In genomic region chr4:65127291-65127590, GRCm38 (mm10) we compare ENCODE assay signal across 8 mouse cellular contexts. TPM values are rescaled to one million over a fixed set of nuclear protein-coding genes. Genes with fewer than 3 reads are reported as not detected.
A peak's percentile ranks its signal among the peaks of the same experiment; 100 is the strongest.
DNase-seq lines count a peak whose midpoint lies in the region; ATAC-seq lines count a peak whose summit lies in the region.

No protein-coding gene starts in this region.

- no peaks in the 10 kb centered on the region for H3K36me3 ChIP-seq in forebrain, embryonic 15.5 days
- no peaks in the 10 kb centered on the region for H3K36me3 ChIP-seq in limb, embryonic 10.5 days
- no peaks in the 10 kb centered on the region for H3K36me3 ChIP-seq in neural tube, embryonic 12.5 days

- peak; percentile 3; the same call in 1 of the 2 replicates for ATAC-seq in forebrain, embryonic 15.5 days (replicated peaks)
- ATAC-seq in neural tube, embryonic 12.5 days (ENCODE audit: low FRiP score, low read depth): peak; percentile 29; the same call in 1 of the 2 replicates

- no peaks in the 10 kb centered on the region for H3K9me3 ChIP-seq in forebrain, embryonic 15.5 days
- H3K9me3 ChIP-seq in limb, embryonic 10.5 days (replicated peaks): no peaks in the 10 kb centered on the region
- no peaks in the 10 kb centered on the region for H3K9me3 ChIP-seq in neural tube, embryonic 12.5 days

- H3K4me1 ChIP-seq in forebrain, embryonic 15.5 days: peaks cover 41% of the 10 kb centered on the region
- peaks cover 39% of the 10 kb centered on the region for H3K4me1 ChIP-seq in limb, embryonic 10.5 days
- H3K4me1 ChIP-seq in neural tube, embryonic 12.5 days: peaks cover 21% of the 10 kb centered on the region; the same call in 1 of the 2 replicates

- 0 out of 2 replicates have a peak overlapping the region, but pooled peaks have one; percentile 53 for H3K4me3 ChIP-seq in forebrain, embryonic 15.5 days
- H3K4me3 ChIP-seq in limb, embryonic 10.5 days: peak overlapping the region; percentile 66
- no peak overlapping the region for H3K4me3 ChIP-seq in neural tube, embryonic 12.5 days

- H3K4me2 ChIP-seq in forebrain, embryonic 15.5 days (replicated peaks): peak overlapping the region; percentile 95
- peak overlapping the region; percentile 91 for H3K4me2 ChIP-seq in neural tube, embryonic 12.5 days (replicated peaks)

- H3K27ac ChIP-seq in forebrain, embryonic 15.5 days (replicated peaks): no peak overlapping the region
- H3K27ac ChIP-seq in limb, embryonic 10.5 days: peak overlapping the region; percentile 72; the same call in 1 of the 2 replicates
- no peak overlapping the region for H3K27ac ChIP-seq in neural tube, embryonic 12.5 days

- peak; percentile 21 for DNase-seq in urinary bladder, adult 2 months (ENCODE audit: low spot score)
- DNase-seq in urinary bladder, adult 18-20 months (ENCODE audit: low spot score in 2 of 2): no peak
- DNase-seq in heart, postnatal 4 days: peak; percentile 66
- peak; percentile 60 for DNase-seq in limb, embryonic 10.5 days (ENCODE audit: low spot score)
- no peak for DNase-seq in right cerebral cortex, postnatal 36 days (ENCODE audit: low spot score in 2 of 2)
- no peak for DNase-seq in thymus, postnatal 36 days

- peak overlapping the region; percentile 32; the same call in 1 of the 2 replicates for H3K9ac ChIP-seq in forebrain, embryonic 15.5 days (replicated peaks)
- no peak overlapping the region for H3K9ac ChIP-seq in neural tube, embryonic 12.5 days

- H3K27me3 ChIP-seq in forebrain, embryonic 15.5 days: peaks cover 21% of the 10 kb centered on the region; the same call in 1 of the 2 replicates
- peaks cover 52% of the 10 kb centered on the region for H3K27me3 ChIP-seq in limb, embryonic 10.5 days (ENCODE audit: low read depth, poor library complexity, severe bottlenecking)
- H3K27me3 ChIP-seq in neural tube, embryonic 12.5 days (replicated peaks): peaks cover 27% of the 10 kb centered on the region

- WGBS in forebrain, embryonic 15.5 days: 9% methylated on average over 6 of the region's 6 CpGs
- 9% methylated on average over 6 of the region's 6 CpGs for WGBS in limb, embryonic 10.5 days
- WGBS in neural tube, embryonic 12.5 days: 17% methylated on average over 6 of the region's 6 CpGs

RNA-seq across cellular contexts. Expression of gene Pappa, which starts 3.3 kb away (rescaled TPM):
- polyA plus RNA-seq in urinary bladder, adult 2 months (2012; rRNA removed): 1.3 and 1.8 TPM in 2 replicates
- polyA plus RNA-seq in forebrain, embryonic 15.5 days (2015; fragmentation: Nextera tagmentation; extraction: Ambion mirVana): 0.39 and 0.42 TPM in 2 replicates
- total RNA-seq in heart, postnatal 4 days (2021): 1 to 10 TPM; 1.2 to 1.3 TPM
- polyA plus RNA-seq in limb, embryonic 10.5 days (2016; fragmentation: Nextera tagmentation; extraction: Ambion mirVana): 0.33 and 0.69 TPM in 2 replicates
- 0.80 and 0.82 TPM in 2 replicates for polyA plus RNA-seq in neural tube, embryonic 12.5 days (2016; fragmentation: Nextera tagmentation; extraction: Ambion mirVana)

Comparison
In these comparisons a context has a peak if more than half of its experiments do, and no peak if none do; other contexts are left out.
1. DNase-seq: peak in urinary bladder, adult 2 months (single experiment), heart, postnatal 4 days (single experiment) and limb, embryonic 10.5 days (single experiment); none in urinary bladder, adult 18-20 months (0 of 2), right cerebral cortex, postnatal 36 days (0 of 2) and thymus, postnatal 36 days (0 of 2).